Mouse (Mus musculus) right cerebral cortex, postnatal 36 days (tissue): ENCODE results near the gene Kdm2b.

Experiments used
- DNase-seq, 2 experiments: peaks; one replicate each; pipeline ENCODE4 v3.0.0; 2022; ENCODE audit warnings: low spot score in 2 of 2, mixed read lengths in 1 of 2

Gene Kdm2b

DNA sequence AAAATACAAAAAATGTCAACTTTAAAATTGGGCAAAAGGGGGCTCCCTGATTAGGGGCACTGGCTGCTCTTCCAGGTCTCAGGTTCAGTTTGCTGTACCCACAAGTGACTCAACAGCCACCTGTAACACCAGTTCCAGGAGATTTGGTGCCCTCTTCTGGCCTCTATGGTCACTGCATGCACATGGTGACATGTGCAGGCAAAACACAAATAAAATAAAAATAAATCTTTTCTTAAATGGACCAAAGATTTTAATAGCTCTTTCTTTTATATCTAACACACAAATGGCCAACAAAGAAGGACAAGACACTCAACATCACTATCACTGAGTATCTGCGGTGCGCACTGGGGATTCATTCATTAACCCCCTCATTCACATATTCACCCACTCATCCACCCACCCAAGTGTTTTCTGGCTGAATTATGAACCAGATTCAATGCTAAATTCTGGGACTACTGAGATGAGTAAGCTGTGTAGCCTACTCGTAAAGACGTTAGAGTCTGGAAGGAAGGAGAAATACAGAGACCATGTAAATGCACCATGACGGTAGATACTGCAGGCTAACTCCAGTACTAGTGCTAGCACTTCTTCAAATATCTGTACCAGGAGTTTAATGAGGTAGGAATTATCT is 95.5 kb downstream of the Kdm2b start:
- peak in 1 of 2 experiments; percentile 43 for DNase-seq

DNA sequence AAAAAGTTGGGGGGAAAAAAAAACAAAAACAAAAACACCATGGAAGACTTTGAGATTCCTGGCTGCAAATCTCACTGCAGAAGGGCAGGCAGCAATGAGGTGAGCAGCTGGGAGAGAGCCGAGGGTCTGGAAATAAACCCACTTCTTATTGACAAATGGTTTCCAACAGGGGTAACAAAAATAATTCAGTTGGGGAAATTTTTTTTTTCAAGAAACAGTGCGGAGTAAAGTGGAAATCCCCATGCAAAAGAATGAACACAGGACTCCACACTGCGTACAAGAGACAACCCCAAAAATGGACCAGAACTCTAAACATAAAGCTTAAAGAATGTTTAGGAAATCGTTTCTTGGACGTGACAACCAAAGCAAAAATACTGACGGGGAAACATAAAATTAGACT is 96.4 kb downstream of the Kdm2b start:
- no peak for DNase-seq

DNA sequence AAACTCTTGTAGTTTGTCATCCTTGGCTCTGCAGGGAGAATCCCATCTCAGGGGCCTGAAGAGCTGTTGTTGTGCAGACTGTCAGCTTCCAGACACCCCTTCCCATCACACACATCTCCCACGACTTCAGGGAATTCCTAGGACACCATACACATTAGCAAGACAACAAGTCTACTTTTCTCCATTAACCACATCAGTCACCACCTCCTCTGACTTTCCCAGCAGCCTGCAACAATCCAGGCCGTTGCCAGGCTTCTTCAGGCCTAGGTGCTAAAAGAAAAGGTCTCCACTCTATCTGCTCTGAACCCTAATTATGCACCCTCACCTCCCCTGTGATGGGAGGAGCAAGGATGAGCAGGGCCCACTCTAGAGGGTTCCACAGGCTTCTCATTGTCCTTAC is 99.2 kb downstream of the Kdm2b start:
- no peak for DNase-seq

DNA sequence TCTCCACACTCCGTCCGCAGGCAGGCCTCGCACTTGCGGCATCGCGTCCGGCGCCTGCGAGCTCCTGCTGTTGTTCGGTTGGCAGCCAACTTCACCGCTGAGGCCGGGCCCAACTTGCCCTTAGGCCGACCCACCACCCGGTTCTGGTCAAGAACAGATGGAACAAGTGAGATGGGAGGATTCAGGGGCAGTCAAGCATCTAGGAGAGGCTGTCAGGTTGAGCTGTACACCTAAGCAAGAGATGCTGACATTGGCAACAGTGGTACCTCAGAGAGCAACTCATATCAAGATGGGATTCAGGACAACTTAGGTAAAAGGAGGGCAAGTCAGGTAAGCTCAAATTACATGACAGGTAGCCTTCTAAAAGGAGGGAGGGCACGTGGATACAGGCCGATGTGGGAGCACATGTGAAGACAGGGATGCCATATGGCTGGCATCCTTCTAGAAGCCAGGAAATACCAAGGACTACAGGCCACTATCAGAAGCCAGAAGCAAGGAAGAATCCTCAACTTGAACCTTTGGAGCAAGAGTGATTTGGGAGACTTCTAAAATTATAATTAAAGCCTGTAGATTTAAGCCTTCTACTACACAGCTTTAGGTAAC is 100.9 kb downstream of the Kdm2b start:
- no peak for DNase-seq

DNA sequence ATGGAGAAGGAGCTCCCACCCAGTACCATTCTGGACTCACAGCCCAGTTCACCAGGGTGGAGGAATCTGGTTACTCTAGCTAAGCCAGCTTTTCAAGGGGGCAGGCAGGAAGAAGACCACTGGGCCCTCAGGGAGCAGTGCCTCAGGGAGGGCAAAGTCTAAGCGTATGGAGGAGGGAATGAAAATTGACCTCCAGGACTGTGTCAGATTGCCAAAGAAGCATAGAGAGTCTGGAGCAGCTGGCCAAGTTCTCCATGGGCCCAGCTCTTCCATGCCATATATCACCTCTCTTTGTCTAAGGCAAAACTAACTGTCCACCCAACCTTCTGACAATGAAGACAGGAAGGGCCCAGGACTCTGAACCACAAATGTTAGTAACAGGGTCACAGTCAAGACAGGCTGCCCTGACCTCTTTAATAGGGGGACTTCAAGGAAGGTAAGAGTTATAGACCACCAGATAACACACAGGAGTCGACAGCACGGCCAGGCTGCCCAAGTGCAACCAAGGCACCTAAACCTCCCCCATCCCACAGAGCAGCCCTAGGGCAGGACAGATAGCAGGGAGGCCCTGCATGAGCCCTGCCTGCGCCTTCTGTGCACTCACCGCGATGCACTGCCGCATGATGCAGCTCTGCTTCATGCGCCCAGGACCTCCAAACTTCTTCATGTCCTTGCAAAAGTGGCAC is 101.6 kb downstream of the Kdm2b start:
- no peak for DNase-seq

DNA sequence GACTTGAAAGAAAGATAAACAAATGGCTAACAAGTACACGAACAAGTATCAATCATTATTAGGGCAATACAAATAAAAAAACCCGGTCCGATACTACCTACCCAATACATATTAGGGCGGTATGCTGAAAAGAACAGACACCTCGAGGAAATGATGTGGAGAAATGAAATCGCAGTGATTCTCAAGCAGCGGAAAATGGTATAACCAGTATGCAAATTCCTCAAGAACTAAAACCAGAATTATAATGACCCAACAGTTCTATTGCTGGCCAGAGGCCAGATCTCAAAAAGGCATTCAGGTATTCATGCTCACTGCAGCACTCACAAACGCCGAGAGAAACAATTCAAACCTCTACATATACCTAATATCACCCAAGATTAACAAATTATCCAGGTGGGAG is 102.6 kb downstream of the Kdm2b start:
- DNase-seq: no peak

DNA sequence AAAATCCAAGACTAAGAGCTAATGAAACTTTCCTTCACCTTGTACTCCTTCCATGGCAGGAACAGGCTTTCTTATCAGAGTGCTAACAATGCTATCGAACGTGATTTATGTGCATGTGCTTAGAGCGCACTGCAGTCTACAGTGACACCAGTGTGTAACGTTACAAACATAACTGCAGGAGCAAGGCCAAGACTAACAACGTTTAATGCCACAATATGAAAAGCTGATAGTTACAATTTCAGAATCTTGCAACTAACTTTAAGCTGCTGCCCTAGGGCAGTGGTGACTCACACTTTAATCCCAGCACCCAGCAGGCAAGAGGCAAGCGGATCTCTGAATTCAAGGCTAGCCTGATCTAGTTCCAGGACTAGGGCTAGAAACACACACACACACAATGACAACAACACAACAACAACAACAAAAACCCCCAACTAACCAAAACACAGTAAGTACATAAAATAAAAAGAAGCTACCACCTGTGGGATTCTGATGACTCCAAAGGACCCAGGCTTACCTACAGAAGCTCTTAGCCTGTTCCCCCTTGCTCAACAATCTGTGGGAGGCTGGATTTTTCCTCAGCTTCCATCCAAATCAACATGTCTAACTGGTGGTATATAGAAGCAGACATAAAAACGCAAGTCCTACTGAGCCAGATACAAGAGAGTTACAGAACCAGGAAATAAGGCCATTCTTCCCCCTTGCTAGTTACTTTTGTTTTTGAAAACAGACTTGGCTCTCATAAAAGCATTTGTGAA is 104.9 kb downstream of the Kdm2b start:
- no peak for DNase-seq

DNA sequence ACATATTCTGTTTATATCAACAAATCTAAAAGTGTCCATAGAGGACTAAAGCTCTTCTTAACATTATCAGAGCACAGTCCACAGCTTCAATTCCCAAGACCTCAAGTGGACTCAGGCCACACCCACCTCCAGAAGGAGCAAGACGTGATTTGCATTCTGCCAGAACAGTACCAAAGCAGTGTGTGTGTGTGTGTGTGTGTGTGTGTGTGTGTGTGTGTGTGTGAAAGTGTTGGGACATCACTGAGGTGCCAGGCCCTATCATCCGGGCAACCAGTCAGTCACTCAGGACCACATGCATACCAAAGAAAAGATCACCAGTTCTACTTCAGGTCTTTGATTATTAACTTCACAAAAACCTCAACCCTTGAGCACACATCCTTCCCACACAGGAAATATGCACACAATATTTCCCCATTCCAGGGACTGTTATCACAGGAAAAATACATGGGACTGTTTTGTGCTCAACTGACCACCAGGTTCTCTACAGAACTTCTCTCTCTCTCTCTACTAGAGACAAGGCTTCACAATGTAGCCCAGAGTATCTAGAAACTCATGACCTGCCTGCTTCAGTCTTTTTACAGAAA is 105.9 kb downstream of the Kdm2b start:
- no peak for DNase-seq

DNA sequence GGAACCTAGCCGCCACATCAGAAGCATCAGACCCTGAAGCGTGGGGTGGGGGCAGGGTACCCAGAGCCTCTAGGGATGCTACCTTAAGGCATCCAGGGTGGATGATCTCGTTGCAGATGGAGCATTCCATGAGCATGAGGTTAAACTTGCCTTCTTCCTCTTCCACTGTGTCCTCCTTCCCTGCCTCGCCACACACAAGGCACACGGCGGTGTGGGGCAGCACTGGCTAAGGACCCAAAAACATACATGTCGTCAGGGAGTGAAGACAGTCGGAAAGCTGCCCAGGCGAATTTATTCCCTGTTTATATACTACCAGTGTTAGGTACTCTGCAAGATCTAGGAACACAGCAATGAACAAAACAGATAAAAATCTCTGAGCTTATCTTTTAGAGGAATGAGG is 106.4 kb downstream of the Kdm2b start:
- no peak for DNase-seq

DNA sequence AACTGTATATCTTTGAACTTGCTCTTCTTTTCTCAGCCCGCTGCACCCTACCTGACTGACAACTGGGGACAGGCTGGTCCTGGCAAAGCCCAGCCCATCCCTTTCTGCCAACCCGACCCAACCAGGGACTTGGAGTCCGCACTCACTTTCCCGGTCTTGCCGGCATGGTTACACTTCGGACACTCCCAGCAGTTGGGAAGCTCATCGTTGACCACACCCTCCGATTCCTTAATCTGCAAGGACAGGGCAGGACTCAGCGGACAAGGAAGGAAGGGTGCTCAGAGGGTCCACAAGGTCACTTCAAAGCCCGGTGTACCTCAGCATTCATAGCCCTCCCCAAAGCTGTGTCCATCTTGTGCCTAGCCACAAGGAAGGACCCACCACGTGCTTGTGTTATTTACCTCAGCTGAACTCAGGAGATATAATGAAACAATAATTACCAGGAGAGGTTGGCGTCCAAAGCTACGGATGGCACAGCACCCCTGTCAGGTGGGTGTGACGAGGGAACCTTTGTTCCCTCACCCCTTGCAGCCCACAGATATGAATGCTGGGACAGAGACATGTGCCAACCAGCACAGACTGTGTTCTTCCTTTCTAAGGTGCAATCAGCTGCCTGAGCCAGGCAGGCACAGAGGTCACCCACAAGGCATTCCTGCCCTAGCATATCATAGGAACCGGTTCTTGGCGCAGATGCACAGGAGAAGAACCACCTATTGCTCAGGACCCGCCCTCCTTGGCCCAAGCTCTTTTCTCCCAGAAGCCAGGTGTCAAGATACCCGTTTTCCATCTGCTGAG is 107.2 kb downstream of the Kdm2b start:
- no peak for DNase-seq

DNA sequence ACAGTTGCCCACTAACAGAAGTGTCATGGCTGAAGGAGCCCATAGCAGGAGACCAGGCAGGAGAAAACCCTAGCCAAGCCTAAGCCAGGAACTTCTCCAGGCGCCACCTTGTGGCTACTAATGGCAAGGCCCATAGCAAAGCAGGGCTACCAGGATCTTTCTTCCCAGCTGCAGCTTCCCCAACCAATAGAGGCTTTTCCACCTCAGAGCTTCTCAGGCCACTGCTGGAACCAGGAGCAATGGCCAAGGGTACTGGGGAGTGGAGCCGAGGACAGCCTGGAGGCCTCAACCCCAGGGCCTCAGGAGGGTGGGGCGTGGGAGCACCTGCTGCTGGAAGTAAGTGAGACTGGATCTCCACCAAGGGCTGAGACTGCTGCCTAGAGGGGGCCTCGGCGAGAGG is 108.3 kb downstream of the Kdm2b start:
- DNase-seq: peak in 1 of 2 experiments; percentile 34

DNA sequence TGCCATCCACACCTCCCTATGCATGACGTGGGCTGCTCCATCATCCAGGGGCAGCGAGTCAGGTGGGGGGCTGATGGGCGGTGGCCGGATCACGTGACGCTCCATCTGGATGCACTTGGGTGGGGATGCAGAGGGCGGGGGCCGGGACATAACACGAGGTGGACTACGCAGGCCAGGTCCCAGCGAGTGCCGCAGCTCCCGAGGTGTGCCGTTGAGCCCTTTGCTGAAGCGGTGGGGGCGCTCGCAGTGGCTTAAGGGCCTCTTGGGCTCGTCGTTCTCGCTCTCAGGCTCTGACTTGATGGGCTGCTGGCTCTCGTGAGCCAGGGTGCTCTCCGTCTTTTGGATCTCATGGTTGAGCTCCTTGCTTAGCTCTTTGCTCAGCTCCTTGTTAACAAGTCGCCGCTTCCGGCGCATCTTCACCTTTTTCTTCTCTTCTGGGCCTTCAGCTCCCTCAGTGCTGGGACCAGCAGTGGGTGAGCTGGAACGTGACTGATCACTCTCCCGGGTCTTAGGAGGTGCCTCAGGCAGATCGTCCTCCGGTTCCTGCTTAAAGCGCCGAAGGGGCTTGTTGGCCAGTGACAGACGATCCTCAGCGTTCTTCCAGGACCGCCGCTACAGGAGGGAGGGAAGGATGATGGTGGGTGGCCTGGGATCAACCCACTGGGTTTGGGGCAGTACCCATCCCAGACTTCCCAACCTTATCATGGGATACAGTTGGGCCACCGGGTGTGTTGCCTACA is 109.2 kb downstream of the Kdm2b start:
- DNase-seq: no peak

DNA sequence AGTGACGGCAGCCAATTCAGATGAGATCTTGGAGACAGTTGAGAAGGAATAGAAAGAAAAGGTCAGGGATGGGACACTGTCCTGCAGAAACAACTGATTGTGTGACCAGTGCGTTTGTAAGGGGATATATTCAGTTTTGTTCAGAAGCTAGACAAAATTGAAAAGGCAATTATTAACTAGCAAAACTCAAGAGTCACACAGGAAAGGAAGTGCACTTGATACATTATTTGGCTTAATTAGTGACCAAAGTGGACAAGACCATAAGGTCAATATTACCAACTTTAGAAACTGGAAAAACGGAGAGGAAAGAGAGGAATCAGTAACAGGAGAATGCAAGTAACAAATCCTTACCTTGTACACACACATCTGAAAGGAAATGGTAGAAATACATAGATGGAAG is 113.0 kb downstream of the Kdm2b start:
- no peak for DNase-seq

DNA sequence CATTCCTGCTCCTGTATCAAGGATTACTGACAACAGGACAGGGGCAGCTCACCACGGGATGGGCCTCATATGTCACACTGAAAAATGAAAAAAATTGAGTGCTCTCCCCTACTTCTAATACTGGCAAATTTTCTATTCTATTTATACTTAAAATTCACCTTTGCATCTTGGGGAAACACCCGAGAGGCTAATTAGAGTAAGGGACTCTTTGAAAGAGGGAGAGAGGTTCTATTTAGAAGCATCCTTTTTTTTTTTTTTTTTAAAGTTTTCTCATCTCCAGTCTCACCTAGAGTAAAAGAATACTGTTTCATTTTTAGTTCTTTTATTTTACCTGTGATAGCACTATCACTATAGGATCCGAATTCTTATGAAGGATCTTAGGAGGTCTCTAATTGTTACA is 115.3 kb downstream of the Kdm2b start:
- DNase-seq: no peak

DNA sequence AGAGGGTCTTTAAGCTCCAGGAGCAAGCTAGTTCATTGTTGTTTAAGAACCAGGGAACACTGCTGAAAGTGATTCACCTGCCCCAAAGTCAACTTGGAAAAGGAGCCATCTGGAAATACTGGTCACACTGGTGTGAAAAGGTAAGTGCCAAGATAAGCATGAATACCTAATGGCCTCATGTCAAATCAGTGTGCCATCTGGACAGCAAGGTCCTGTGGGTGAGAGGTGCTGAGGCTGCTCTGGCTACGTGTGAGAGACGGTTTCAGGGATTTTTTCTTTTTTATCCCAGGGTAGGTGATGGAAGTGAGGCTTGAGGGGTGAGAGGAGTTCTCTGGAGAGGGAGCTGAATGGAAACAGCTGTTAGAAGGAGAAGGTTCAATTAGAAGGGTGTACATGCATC is 116.0 kb downstream of the Kdm2b start:
- DNase-seq: no peak

DNA sequence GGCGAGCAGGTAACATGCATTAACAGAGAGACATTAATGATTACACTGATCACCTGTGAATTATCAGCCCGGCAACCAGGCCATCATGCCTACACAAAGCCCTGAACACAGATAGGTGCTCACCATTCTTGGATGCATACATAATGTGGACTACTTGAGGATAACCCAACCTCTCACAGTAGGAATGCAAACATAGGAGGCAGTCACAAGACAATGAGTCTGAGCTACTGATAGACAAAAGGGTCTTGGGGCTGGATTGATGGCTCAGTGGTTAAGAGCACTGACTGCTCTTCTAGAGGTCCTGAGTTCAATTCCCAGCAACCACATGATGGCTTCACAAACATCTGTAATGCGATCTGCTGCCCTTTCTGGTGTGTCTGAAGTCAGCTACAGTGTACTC is 117.0 kb downstream of the Kdm2b start:
- no peak for DNase-seq

DNA sequence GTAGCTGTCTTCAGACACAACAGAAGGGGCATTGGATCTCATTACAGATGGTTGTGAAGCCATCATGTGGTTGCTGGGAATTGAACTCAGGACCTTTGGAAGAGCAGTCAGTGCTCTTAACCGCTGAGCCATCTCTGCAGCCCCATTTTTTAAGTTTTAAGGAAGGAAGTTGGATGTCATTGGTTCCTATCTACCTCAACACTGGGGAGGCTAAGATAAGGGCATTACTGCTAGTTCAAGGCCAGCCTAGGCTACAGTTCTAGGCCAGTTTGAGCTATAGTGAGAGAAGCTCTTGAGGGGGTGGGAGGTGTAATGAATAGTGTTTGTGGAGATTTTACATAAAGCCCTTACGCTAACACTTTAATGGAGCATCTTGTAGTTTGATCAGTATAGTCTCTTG is 126.6 kb downstream of the Kdm2b start:
- DNase-seq: no peak

DNA sequence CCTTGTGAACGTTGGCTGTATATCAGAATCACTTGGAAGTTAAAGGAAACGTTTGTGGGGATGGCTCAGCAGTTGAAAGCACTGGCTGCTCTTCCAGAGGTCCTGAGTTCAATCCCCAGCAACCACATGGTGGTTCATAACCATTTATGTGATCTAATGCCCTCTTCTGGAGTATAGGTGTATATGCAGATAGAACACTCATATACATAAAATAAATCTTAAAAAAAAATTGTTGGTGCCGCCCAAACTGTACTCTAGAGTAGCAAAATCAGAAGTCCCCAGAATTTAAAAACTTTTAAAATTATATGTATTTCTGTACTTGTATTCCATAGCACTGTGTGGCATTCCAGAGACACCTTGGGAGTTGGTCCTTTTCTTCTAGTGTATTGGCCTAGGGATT is 133.8 kb downstream of the Kdm2b start:
- no peak for DNase-seq

DNA sequence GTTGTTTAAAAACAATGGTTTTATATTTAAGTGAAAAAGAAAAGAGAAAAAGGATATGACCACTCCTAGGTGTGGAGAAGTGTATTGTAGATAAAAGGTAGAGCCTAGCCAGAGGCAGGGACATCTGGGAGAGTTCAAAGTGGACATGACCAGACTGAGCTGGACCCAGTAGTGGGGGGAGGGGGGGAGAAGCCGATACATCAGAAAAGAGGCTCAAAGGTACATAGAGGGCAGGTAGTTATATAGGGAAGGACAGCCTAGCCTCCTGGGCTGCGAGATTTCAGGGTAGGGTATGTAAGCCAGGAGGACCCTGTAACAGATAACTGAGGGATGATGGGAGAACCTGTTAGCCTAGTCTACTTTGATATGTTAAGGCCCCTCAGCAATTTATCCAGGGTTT is 137.0 kb downstream of the Kdm2b start:
- no peak for DNase-seq

DNA sequence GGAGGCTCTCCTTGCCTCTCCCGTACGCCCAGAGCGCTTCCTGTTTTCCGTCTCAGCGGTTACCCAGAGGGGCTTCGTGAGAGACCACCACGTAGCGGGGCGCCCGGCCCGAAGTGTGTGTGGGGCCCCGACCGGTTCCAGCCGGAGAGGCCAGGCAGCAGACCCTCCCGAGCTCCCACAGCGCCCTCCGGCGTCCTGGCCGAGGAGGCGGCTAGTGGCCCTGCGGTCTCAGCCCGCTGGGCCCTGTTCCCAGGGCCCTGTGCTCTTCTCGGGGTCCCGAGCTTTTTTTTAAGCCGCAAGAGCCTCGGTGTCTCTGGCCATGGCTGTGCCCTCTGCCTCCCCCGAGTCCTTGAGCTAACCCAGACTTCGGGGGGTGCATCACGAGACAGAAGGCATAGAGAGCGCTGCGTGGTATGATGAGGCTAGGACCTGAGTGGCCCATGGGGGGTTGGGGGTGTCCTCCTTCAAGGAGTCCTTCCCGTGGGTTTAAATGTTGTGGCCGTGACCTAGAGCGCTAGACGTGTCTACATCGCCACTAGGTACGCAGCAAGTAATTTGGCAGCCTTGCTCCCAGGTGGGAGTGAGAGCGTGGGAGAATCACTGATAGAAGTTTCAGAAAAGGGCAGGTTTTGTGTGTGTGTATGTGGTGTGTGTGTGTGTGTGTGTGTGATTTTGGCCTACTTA is 139.2 kb downstream of the Kdm2b start:
- peak; percentile 9 to 16 for DNase-seq
